Mouse (Mus musculus): ENCODE results near the gene Nes. TPM values are rescaled to one million over a fixed set of nuclear protein-coding genes. Genes with fewer than 3 reads are reported as not detected.

The Nes gene
- polyA plus RNA-seq, 1 experiment from 2014 or later, result 1.4 TPM

DNA sequence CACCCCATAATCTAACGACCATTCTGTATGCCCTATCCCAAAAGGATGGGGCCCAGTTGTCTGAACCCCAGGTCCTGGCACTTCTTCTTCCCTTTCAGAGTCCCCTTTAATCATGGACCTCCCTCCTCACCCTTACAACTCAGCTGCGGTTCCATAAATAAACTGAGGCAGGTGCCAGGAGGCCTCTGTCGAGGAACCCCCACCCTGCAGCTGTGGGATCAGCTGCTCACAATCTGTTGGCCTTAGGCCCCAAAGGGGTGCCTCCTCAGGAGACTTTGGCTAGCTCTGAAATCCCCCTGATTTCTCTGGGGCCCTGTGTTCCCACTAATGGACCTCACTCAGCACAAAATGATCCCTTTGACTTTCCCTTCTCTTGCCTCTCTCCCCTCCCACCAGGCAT lies 13.2 kb downstream of the Nes start:
- no peak overlapping the region for H3K4me3 ChIP-seq (ENCODE audit: low read depth, low read length)
- no peak overlapping the region for H3K4me2 ChIP-seq (ENCODE audit: low read depth, low read length)
- H3K9ac ChIP-seq (ENCODE audit: low read depth, low read length), result no peak overlapping the region
- no peak overlapping the region for H3K27ac ChIP-seq (ENCODE audit: low read length)
- no peak for ATAC-seq (ENCODE audit: low read depth)
- no peaks in the 10 kb centered on the region for H3K9me3 ChIP-seq (replicated peaks; ENCODE audit: control insufficient read depth, low read length)
- H3K36me3 ChIP-seq (ENCODE audit: control insufficient read depth, insufficient read depth), result no peaks in the 10 kb centered on the region
- H3K27me3 ChIP-seq (ENCODE audit: control insufficient read depth, insufficient read depth, low read depth, low read length), result peaks cover 13% of the 10 kb centered on the region
- H3K4me1 ChIP-seq (ENCODE audit: control insufficient read depth, low read depth, low read length), result peaks cover 12% of the 10 kb centered on the region
- 41% methylated on average over 3 of the region's 3 CpGs for WGBS (ENCODE audit: insufficient replicate concordance)

DNA sequence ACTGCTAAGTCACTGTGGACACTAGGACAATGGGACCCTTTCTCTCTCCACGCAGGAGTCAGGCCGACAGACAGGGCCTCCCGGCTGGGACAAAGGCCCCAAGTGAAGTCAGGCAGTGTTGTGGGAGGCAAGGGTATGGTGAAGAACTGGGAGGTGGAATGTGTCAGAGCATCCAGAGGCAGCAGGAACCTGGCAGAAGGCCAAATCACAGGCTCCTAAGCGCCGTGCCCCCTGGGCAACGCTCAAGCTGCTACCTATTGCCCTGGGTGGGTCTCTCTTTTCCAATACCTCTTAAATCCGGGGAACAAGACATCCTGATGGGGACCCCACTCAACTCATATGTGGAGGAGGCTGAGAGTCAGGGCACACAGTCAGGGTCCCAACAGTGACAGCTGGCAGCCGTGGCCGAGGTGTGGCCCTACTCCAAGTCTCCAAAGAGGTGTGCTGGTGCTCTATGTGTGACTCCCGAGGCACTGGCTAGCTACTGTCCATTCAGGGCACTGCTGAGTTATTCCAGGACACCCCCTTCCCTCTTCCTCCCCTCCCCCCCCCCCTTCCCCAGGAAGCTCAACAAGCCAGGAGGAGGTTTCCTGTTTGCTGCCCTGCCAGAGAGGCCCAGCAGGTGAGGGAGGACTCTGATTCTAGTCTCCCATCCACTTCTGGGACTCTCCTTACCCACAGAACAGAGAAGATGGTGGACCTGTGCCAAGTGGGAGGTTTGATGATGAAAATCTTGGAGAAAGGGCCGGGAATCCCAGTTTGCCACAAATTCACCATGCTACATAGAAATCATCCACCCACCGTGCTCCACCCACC lies 14.8 kb downstream of the Nes start:
- ATAC-seq (ENCODE audit: low read depth), result no peak

DNA sequence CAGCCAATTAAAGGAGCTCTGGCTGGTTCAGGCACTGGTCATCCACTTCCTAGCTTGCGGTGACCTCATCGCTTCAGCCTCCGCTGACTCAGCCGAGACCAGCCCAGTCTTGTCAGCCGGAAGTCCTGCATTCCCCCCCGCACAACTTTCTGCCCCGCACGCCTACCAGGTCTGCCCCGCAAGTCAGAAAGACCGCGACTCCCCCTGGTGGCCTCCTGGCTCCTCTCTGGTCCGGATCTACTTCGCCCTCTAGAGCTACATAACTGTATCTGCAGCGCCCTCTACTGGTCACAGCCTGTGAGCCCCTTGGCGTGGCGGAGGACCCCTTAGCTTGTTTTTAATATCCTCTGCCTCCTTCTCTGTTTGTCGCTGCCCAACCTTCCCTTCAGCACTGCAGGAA lies 16.0 kb downstream of the Nes start:
- peaks cover 20% of the 10 kb centered on the region for H3K27me3 ChIP-seq (ENCODE audit: control insufficient read depth, insufficient read depth, low read depth, low read length)
- peak overlapping the region; percentile 53 for H3K4me2 ChIP-seq (ENCODE audit: low read depth, low read length)
- H3K27ac ChIP-seq (ENCODE audit: low read length), result no peak overlapping the region
- H3K4me1 ChIP-seq (ENCODE audit: control insufficient read depth, low read depth, low read length), result peaks cover 12% of the 10 kb centered on the region
- H3K9ac ChIP-seq (ENCODE audit: low read depth, low read length), result no peak overlapping the region
- under 1% methylated on average over 17 of the region's 17 CpGs for WGBS (ENCODE audit: insufficient replicate concordance)
- peak overlapping the region; percentile 14 for H3K4me3 ChIP-seq (ENCODE audit: low read depth, low read length)
- H3K36me3 ChIP-seq (ENCODE audit: control insufficient read depth, insufficient read depth), result no peaks in the 10 kb centered on the region
- ATAC-seq (ENCODE audit: low read depth), result peak; percentile 70
- no peaks in the 10 kb centered on the region for H3K9me3 ChIP-seq (replicated peaks; ENCODE audit: control insufficient read depth, low read length)

More for the DNA sequence above, 14.8 kb downstream of the Nes start:
- H3K9ac ChIP-seq (ENCODE audit: low read depth, low read length), result no peak overlapping the region
- peaks cover 20% of the 10 kb centered on the region for H3K27me3 ChIP-seq (ENCODE audit: control insufficient read depth, insufficient read depth, low read depth, low read length)
- no peaks in the 10 kb centered on the region for H3K9me3 ChIP-seq (replicated peaks; ENCODE audit: control insufficient read depth, low read length)
- no peaks in the 10 kb centered on the region for H3K36me3 ChIP-seq (ENCODE audit: control insufficient read depth, insufficient read depth)
- H3K4me2 ChIP-seq (ENCODE audit: low read depth, low read length), result no peak overlapping the region
- peaks cover 12% of the 10 kb centered on the region for H3K4me1 ChIP-seq (ENCODE audit: control insufficient read depth, low read depth, low read length)
- H3K27ac ChIP-seq (ENCODE audit: low read length), result no peak overlapping the region
- 48% methylated on average over 12 of the region's 12 CpGs for WGBS (ENCODE audit: insufficient replicate concordance)
- H3K4me3 ChIP-seq (ENCODE audit: low read depth, low read length), result no peak overlapping the region

DNA sequence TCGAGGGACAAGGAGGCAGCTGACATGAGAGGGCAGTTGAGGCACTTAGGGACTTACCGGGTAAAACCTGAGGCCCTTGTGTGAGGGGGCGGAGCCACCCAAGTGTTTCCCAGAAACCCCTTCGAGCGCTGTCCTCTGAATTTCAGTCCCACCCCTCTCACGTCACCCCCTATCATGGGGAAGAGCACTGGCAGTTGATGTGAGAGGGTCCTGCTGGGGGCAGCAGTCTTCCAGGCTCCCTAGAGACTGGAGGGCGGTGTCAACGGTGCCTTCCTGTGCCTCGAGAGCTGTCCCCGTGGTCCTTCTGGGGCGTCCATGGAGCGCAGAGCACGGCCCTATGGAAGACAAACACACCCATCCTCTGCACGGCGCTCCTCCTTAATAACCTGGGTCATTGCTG lies 16.8 kb downstream of the Nes start:
- Histone ChIP-seq H3K36me3 (ENCODE audit: control insufficient read depth, insufficient read depth) (no peaks in the 10 kb centered on the region), H3K27ac (ENCODE audit: low read length) (no peak overlapping the region), H3K4me3 (ENCODE audit: low read depth, low read length) (peak overlapping the region; percentile 14), H3K4me1 (ENCODE audit: control insufficient read depth, low read depth, low read length) (peaks cover 12% of the 10 kb centered on the region), H3K9ac (ENCODE audit: low read depth, low read length) (no peak overlapping the region), H3K4me2 (ENCODE audit: low read depth, low read length) (peak overlapping the region; percentile 53), H3K27me3 (ENCODE audit: control insufficient read depth, insufficient read depth, low read depth, low read length) (peaks cover 20% of the 10 kb centered on the region), H3K9me3 (replicated peaks; ENCODE audit: control insufficient read depth, low read length) (no peaks in the 10 kb centered on the region)
- ATAC-seq (ENCODE audit: low read depth), result peak; percentile 16; the same call in 1 of the 2 replicates
- 1% methylated on average over 15 of the region's 15 CpGs for WGBS (ENCODE audit: insufficient replicate concordance)

DNA sequence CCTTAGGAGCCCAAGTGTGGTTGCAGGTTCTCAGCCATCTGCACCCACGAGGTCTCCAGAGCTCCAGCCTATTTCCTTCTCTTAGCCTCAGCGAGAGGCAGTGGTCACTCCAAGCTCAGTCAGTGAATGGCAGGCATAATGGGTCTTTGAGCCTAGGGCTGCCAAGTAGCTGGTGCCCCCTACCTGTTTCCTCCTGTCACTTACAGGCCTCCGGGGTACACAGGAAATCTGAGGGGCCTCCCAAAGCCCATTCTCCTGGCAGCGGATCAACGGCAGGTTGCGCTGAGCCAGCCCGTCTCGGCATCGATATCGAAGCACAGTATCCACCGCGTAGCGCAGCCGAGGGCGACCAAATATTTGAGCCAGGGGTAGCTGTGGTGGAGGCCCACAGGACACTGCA lies 17.2 kb downstream of the Nes start:
- no peaks in the 10 kb centered on the region for H3K9me3 ChIP-seq (replicated peaks; ENCODE audit: control insufficient read depth, low read length)
- H3K4me3 ChIP-seq (ENCODE audit: low read depth, low read length), result peak overlapping the region; percentile 14
- H3K4me1 ChIP-seq (ENCODE audit: control insufficient read depth, low read depth, low read length), result peaks cover 9% of the 10 kb centered on the region
- H3K4me2 ChIP-seq (ENCODE audit: low read depth, low read length), result peak overlapping the region; percentile 53
- ATAC-seq (ENCODE audit: low read depth), result no peak
- H3K27me3 ChIP-seq (ENCODE audit: control insufficient read depth, insufficient read depth, low read depth, low read length), result peaks cover 20% of the 10 kb centered on the region
- no peak overlapping the region for H3K9ac ChIP-seq (ENCODE audit: low read depth, low read length)
- H3K27ac ChIP-seq (ENCODE audit: low read length), result no peak overlapping the region
- H3K36me3 ChIP-seq (ENCODE audit: control insufficient read depth, insufficient read depth), result no peaks in the 10 kb centered on the region
- WGBS (ENCODE audit: insufficient replicate concordance), result 3% methylated on average over 15 of the region's 15 CpGs

DNA sequence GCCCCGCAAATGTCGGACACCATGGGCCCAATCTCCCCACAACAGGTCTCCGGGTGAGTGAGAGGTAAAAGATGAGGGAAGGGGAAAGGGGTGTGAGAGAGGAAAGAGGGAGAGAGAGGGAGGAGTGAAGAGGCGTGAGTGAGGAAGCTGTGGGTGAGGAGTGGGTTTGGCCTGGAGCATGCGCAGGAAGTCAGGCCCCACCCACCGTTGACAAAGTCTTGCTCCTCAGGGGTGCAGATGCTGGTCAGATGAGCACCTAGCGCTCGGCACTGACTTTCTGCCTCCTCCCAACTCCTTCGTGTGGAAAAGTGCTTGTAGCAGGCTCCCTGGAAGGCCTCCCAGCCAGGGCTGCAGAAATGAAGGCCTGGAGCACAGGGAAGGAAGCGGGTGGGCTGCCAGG lies 19.1 kb downstream of the Nes start:
- H3K4me2 ChIP-seq (ENCODE audit: low read depth, low read length), result no peak overlapping the region
- WGBS (ENCODE audit: insufficient replicate concordance), result 22% methylated on average over 10 of the region's 10 CpGs
- H3K9me3 ChIP-seq (replicated peaks; ENCODE audit: control insufficient read depth, low read length), result no peaks in the 10 kb centered on the region
- H3K4me3 ChIP-seq (ENCODE audit: low read depth, low read length), result no peak overlapping the region
- H3K27me3 ChIP-seq (ENCODE audit: control insufficient read depth, insufficient read depth, low read depth, low read length), result peaks cover 32% of the 10 kb centered on the region
- H3K9ac ChIP-seq (ENCODE audit: low read depth, low read length), result no peak overlapping the region
- H3K36me3 ChIP-seq (ENCODE audit: control insufficient read depth, insufficient read depth), result no peaks in the 10 kb centered on the region
- H3K27ac ChIP-seq (ENCODE audit: low read length), result no peak overlapping the region
- H3K4me1 ChIP-seq (ENCODE audit: control insufficient read depth, low read depth, low read length), result peaks cover 5% of the 10 kb centered on the region
- no peak for ATAC-seq (ENCODE audit: low read depth)

GRCm38 (mm10) chr3:87993436-87993835 lies 22.6 kb downstream of the Nes start:
- Histone ChIP-seq H3K36me3 (ENCODE audit: control insufficient read depth, insufficient read depth) (no peaks in the 10 kb centered on the region), H3K27ac (ENCODE audit: low read length) (no peak overlapping the region), H3K9ac (ENCODE audit: low read depth, low read length) (no peak overlapping the region), H3K4me1 (ENCODE audit: control insufficient read depth, low read depth, low read length) (no peaks in the 10 kb centered on the region; the same call in 1 of the 2 replicates), H3K9me3 (replicated peaks; ENCODE audit: control insufficient read depth, low read length) (no peaks in the 10 kb centered on the region), H3K27me3 (ENCODE audit: control insufficient read depth, insufficient read depth, low read depth, low read length) (peaks cover 59% of the 10 kb centered on the region), H3K4me2 (ENCODE audit: low read depth, low read length) (no peak overlapping the region), H3K4me3 (ENCODE audit: low read depth, low read length) (no peak overlapping the region)
- WGBS (ENCODE audit: insufficient replicate concordance), result 2% methylated on average over 5 of the region's 6 CpGs
- no peak for ATAC-seq (ENCODE audit: low read depth)

- H3K27ac ChIP-seq (ENCODE audit: low read length), result no peak overlapping the region
- WGBS (ENCODE audit: insufficient replicate concordance), result 18% methylated on average over 11 of the region's 11 CpGs
- H3K9me3 ChIP-seq (replicated peaks; ENCODE audit: control insufficient read depth, low read length), result no peaks in the 10 kb centered on the region
- H3K4me1 ChIP-seq (ENCODE audit: control insufficient read depth, low read depth, low read length), result no peaks in the 10 kb centered on the region; the same call in 1 of the 2 replicates
- H3K9ac ChIP-seq (ENCODE audit: low read depth, low read length), result no peak overlapping the region
- no peaks in the 10 kb centered on the region for H3K36me3 ChIP-seq (ENCODE audit: control insufficient read depth, insufficient read depth)
- H3K4me3 ChIP-seq (ENCODE audit: low read depth, low read length), result no peak overlapping the region
- no peak overlapping the region for H3K4me2 ChIP-seq (ENCODE audit: low read depth, low read length)
- peaks cover 66% of the 10 kb centered on the region for H3K27me3 ChIP-seq (ENCODE audit: control insufficient read depth, insufficient read depth, low read depth, low read length)
- no peak for ATAC-seq (ENCODE audit: low read depth)
These were observed 24.5 kb downstream of the Nes start for GRCm38 (mm10) chr3:87995331-87995730.

DNA sequence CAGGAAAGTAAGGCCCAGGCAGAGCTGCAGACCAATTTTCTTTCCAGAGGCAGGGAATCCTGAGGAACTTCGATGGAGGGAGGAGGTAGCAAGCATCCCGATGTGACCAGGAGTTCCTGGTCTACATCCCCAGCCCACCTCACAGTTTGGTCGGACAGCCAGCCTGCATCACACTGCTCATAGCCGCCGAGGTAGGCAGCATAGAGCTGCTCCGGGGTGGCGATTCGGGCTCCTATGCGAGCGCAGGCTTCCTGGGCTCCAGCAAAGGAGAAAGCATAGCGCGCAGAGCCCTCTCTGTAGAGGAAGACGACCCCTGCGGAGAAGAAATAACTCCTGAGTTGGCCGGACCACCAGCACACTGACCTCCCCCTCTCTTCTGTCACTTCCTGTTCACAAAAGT lies 25.5 kb downstream of the Nes start:
- Histone ChIP-seq H3K36me3 (ENCODE audit: control insufficient read depth, insufficient read depth) (no peaks in the 10 kb centered on the region), H3K4me1 (ENCODE audit: control insufficient read depth, low read depth, low read length) (no peaks in the 10 kb centered on the region; the same call in 1 of the 2 replicates), H3K4me2 (ENCODE audit: low read depth, low read length) (no peak overlapping the region), H3K4me3 (ENCODE audit: low read depth, low read length) (no peak overlapping the region), H3K9me3 (replicated peaks; ENCODE audit: control insufficient read depth, low read length) (no peaks in the 10 kb centered on the region), H3K9ac (ENCODE audit: low read depth, low read length) (no peak overlapping the region), H3K27me3 (ENCODE audit: control insufficient read depth, insufficient read depth, low read depth, low read length) (peaks cover 77% of the 10 kb centered on the region), H3K27ac (ENCODE audit: low read length) (no peak overlapping the region)
- ATAC-seq (ENCODE audit: low read depth), result no peak
- WGBS (ENCODE audit: insufficient replicate concordance), result 1% methylated on average over 14 of the region's 15 CpGs

Measured in liver, embryonic 16.5 days (tissue).